Mouse (Mus musculus): ENCODE results near the gene Rnf121. TPM values are rescaled to one million over a fixed set of nuclear protein-coding genes. Genes with fewer than 3 reads are reported as not detected.

Gene Rnf121
- polyA plus RNA-seq, 1 experiment from 2014 or later, result 29.8 TPM

DNA sequence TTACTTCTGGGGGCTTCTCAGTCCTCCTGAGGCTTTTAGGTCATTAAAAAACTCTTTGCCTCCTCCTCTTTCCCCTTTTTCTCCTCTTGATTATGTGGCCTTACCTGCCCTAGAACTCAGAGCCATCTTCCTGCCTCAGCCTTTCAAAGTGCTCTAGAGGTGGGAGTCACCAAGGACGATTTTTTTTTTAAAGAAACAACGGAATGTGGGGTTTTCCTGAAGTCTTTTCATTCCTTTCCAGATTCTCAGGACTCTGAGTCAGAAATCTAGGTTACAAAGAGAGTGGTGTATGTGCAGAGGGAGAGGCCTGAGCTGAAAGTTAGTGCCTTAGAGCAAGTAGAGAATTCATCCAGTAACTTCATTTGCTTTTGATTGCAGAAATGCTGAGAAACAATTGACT, 93.5 kb downstream of the Rnf121 start:
- Histone ChIP-seq H3K4me3 (ENCODE audit: low read depth, low read length) (peak overlapping the region; percentile 74), H3K9me3 (ENCODE audit: control insufficient read depth, low read length) (no peaks in the 10 kb centered on the region), H3K4me1 (replicated peaks; ENCODE audit: control insufficient read depth, insufficient read depth, low read length) (peaks cover 6% of the 10 kb centered on the region), H3K9ac (ENCODE audit: low read depth, low read length) (peak overlapping the region; percentile 96), H3K4me2 (replicated peaks; ENCODE audit: low read depth, low read length) (peak overlapping the region; percentile 76), H3K27me3 (ENCODE audit: control insufficient read depth, insufficient read depth, low read length) (no peaks in the 10 kb centered on the region), H3K36me3 (ENCODE audit: control insufficient read depth, insufficient read depth, low read length) (no peaks in the 10 kb centered on the region; the same call in 1 of the 2 replicates), H3K27ac (ENCODE audit: low read depth, low read length) (peak overlapping the region; percentile 99)
- 57% methylated on average over 2 of the region's 2 CpGs for WGBS
- DNase-seq (ENCODE audit: low spot score), result no peak
- ATAC-seq (ENCODE audit: low FRiP score), result no peak

DNA sequence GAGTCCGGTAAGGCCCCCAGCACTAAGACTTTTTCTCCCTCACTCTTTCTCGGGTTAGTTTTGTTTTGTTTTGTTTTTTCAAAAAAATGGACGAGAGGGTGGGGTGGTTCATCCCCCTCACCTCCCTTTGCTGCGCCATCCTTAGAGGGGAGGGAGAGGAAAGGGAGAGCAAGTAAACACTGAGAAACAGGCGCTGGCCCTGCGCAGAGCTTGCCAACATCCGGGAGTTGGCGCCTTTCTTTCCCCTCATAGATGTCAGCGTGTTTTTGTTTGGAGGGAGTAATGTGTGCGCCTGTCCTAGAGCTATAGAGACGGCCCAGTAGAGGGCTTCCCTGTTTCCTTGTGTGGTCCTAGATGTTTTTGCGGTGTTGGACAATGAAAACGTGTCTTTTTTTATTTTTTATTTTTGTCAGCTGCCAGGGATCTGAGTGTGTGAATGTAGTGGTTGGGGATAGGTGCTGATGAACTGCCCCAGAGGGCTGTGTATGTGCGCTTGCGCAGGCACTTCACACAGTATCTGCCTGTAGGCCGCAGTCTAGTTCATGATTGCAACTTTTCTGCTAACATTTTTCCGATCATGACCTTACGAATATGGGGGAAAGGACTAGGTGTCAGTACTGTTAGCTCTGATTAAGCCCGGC, 94.3 kb downstream of the Rnf121 start:
- Histone ChIP-seq H3K36me3 (ENCODE audit: control insufficient read depth, insufficient read depth, low read length) (no peaks in the 10 kb centered on the region; the same call in 1 of the 2 replicates), H3K27ac (ENCODE audit: low read depth, low read length) (peak overlapping the region; percentile 99), H3K9ac (ENCODE audit: low read depth, low read length) (peak overlapping the region; percentile 96), H3K4me2 (replicated peaks; ENCODE audit: low read depth, low read length) (peak overlapping the region; percentile 76), H3K27me3 (ENCODE audit: control insufficient read depth, insufficient read depth, low read length) (no peaks in the 10 kb centered on the region), H3K9me3 (ENCODE audit: control insufficient read depth, low read length) (no peaks in the 10 kb centered on the region), H3K4me3 (ENCODE audit: low read depth, low read length) (peak overlapping the region; percentile 74), H3K4me1 (replicated peaks; ENCODE audit: control insufficient read depth, insufficient read depth, low read length) (peaks cover 6% of the 10 kb centered on the region)
- 6% methylated on average over 19 of the region's 19 CpGs for WGBS
- DNase-seq (ENCODE audit: low spot score) (peak; percentile 75), ATAC-seq (ENCODE audit: low FRiP score) (peak; percentile 73)

DNA sequence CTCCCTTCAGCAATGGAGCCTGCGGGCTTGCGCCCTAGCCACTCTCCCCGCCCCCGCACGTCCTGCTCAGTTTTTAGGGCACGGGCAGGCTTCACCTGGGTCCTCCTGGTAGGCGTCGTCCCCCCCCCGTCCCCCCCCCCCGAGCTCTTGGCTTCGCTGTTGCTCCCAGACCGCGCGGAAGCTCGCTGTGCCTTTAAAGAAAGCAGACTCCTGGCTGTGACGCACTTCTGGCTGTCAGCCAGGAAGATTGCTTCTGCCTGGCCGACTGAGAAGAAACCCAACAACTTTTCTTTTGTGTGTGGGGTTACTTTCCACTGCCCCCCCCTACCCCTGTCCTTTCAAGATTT, 94.9 kb downstream of the Rnf121 start:
- peak overlapping the region; percentile 99 for H3K27ac ChIP-seq (ENCODE audit: low read depth, low read length)
- no peaks in the 10 kb centered on the region; the same call in 1 of the 2 replicates for H3K36me3 ChIP-seq (ENCODE audit: control insufficient read depth, insufficient read depth, low read length)
- peak; percentile 84 for ATAC-seq (ENCODE audit: low FRiP score)
- 0% methylated on average over 11 of the region's 17 CpGs for WGBS
- peak; percentile 88 for DNase-seq (ENCODE audit: low spot score)
- peak overlapping the region; percentile 74 for H3K4me3 ChIP-seq (ENCODE audit: low read depth, low read length)
- no peaks in the 10 kb centered on the region for H3K9me3 ChIP-seq (ENCODE audit: control insufficient read depth, low read length)
- peak overlapping the region; percentile 96 for H3K9ac ChIP-seq (ENCODE audit: low read depth, low read length)
- H3K4me1 ChIP-seq (replicated peaks; ENCODE audit: control insufficient read depth, insufficient read depth, low read length), result peaks cover 6% of the 10 kb centered on the region
- H3K27me3 ChIP-seq (ENCODE audit: control insufficient read depth, insufficient read depth, low read length), result no peaks in the 10 kb centered on the region
- peak overlapping the region; percentile 76 for H3K4me2 ChIP-seq (replicated peaks; ENCODE audit: low read depth, low read length)

DNA sequence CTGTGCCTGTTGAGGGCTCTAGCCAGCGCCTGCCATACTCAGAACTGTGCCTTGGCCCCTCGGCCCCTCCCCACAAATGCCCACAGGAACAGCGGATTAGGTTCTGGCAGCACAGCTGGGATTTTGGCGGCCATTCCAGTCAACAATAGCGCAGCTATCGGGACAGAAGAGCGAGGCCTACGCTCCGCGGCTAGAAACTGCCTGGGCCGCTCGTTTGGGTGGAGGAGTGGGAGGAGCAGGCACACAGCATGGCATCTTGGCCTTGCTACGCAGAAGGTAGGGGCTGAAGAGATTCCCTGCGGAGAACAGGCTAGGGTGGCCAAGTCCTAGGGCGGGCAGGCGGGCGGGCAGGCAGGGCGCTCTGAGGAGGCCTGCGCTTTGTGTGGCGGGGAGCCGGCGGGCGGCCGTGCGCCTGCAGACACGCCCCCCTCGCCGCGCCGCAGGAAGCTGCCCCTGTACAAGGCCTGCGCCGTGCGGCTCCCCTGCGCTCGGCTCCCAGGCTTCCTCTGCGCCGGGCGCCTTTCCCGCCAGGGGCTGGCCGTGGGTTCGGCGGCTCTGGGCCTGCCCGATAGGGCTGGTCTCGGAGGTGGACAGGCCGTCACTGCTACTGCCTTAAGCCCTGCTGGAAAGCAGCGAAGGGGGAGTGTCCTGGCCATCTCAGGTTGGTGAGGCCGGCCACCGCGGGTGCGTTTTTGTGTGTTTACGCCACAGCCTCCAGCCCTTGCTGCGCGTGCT, 95.4 kb downstream of the Rnf121 start:
- Histone ChIP-seq H3K4me2 (replicated peaks; ENCODE audit: low read depth, low read length) (peak overlapping the region; percentile 76), H3K36me3 (ENCODE audit: control insufficient read depth, insufficient read depth, low read length) (no peaks in the 10 kb centered on the region), H3K4me1 (replicated peaks; ENCODE audit: control insufficient read depth, insufficient read depth, low read length) (peaks cover 6% of the 10 kb centered on the region), H3K9me3 (ENCODE audit: control insufficient read depth, low read length) (no peaks in the 10 kb centered on the region), H3K27ac (ENCODE audit: low read depth, low read length) (peak overlapping the region; percentile 99), H3K9ac (ENCODE audit: low read depth, low read length) (peak overlapping the region; percentile 96), H3K27me3 (ENCODE audit: control insufficient read depth, insufficient read depth, low read length) (no peaks in the 10 kb centered on the region), H3K4me3 (ENCODE audit: low read depth, low read length) (peak overlapping the region; percentile 74)
- ATAC-seq (ENCODE audit: low FRiP score) (peak; percentile 95), DNase-seq (ENCODE audit: low spot score) (peak; percentile 85)
- under 1% methylated on average over 43 of the region's 53 CpGs for WGBS

Other genes with a start within 250 kb of the Rnf121 start
- 5.2 and 6.3 TPM in 2 replicates for gene Phox2a, start 247.2 kb downstream of the Rnf121 start, polyA plus RNA-seq (2014; fragmentation: Nextera tagmentation; extraction: Ambion mirVana)
- 22.5 and 25.2 TPM in 2 replicates for gene Inppl1, start 227.2 kb downstream of the Rnf121 start, polyA plus RNA-seq (2014; fragmentation: Nextera tagmentation; extraction: Ambion mirVana)
- 0.73 and 2.1 TPM in 2 replicates for gene Folr2, start 208.3 kb downstream of the Rnf121 start, polyA plus RNA-seq (2014; fragmentation: Nextera tagmentation; extraction: Ambion mirVana)
- 90.2 and 91.3 TPM in 2 replicates for gene Anapc15, start 201.8 kb downstream of the Rnf121 start, polyA plus RNA-seq (2014; fragmentation: Nextera tagmentation; extraction: Ambion mirVana)
- 11.5 and 12.1 TPM in 2 replicates for gene Folr1, start 194.7 kb downstream of the Rnf121 start, polyA plus RNA-seq (2014; fragmentation: Nextera tagmentation; extraction: Ambion mirVana)
- 127 TPM in 2 replicates for gene Lamtor1, start 159.6 kb downstream of the Rnf121 start, polyA plus RNA-seq (2014; fragmentation: Nextera tagmentation; extraction: Ambion mirVana)
- 0.48 and 0.89 TPM in 2 replicates for gene Tomt, start 159.1 kb downstream of the Rnf121 start, polyA plus RNA-seq (2014; fragmentation: Nextera tagmentation; extraction: Ambion mirVana)
- 11.4 and 12.2 TPM in 2 replicates for gene Lrrc51, start 131.6 kb downstream of the Rnf121 start, polyA plus RNA-seq (2014; fragmentation: Nextera tagmentation; extraction: Ambion mirVana)
- 86.9 and 88.9 TPM in 2 replicates for gene Numa1, start 131.4 kb downstream of the Rnf121 start, polyA plus RNA-seq (2014; fragmentation: Nextera tagmentation; extraction: Ambion mirVana)
- 3.1 and 4.4 TPM in 2 replicates for gene Il18bp, start 46.8 kb downstream of the Rnf121 start, polyA plus RNA-seq (2014; fragmentation: Nextera tagmentation; extraction: Ambion mirVana)
- gene Xndc1, start within 50 bp of the Rnf121 start, polyA plus RNA-seq (2014; fragmentation: Nextera tagmentation; extraction: Ambion mirVana), result 19.5 and 23.3 TPM in 2 replicates
- 1.0 and 2.0 TPM in 2 replicates for gene Xntrpc, start 244 bp upstream of the Rnf121 start, polyA plus RNA-seq (2014; fragmentation: Nextera tagmentation; extraction: Ambion mirVana)
- 0.28 and 0.42 TPM in 2 replicates for gene Trpc2, start 17.6 kb upstream of the Rnf121 start, polyA plus RNA-seq (2014; fragmentation: Nextera tagmentation; extraction: Ambion mirVana)
- gene Art1, start 36.3 kb upstream of the Rnf121 start, polyA plus RNA-seq (2014; fragmentation: Nextera tagmentation; extraction: Ambion mirVana), result 0.88 and 0.96 TPM in 2 replicates
- gene Art5, start 44.0 kb upstream of the Rnf121 start, polyA plus RNA-seq (2014; fragmentation: Nextera tagmentation; extraction: Ambion mirVana), result 2.2 and 2.3 TPM in 2 replicates
- not detected in 2 replicates for gene Chrna10, start 51.4 kb upstream of the Rnf121 start, polyA plus RNA-seq (2014; fragmentation: Nextera tagmentation; extraction: Ambion mirVana)
- 40.0 and 42.1 TPM in 2 replicates for gene Nup98, start 144.7 kb upstream of the Rnf121 start, polyA plus RNA-seq (2014; fragmentation: Nextera tagmentation; extraction: Ambion mirVana)
- gene Pgap2, start 144.7 kb upstream of the Rnf121 start, polyA plus RNA-seq (2014; fragmentation: Nextera tagmentation; extraction: Ambion mirVana), result 47.4 and 50.3 TPM in 2 replicates
- 35.3 and 35.5 TPM in 2 replicates for gene Rhog, start 190.6 kb upstream of the Rnf121 start, polyA plus RNA-seq (2014; fragmentation: Nextera tagmentation; extraction: Ambion mirVana)
- gene Stim1, start 202.3 kb upstream of the Rnf121 start, polyA plus RNA-seq (2014; fragmentation: Nextera tagmentation; extraction: Ambion mirVana), result 9.3 and 10.3 TPM in 2 replicates

Measured in hindbrain, embryonic 11.5 days (tissue).